Mouse (Mus musculus): ENCODE results near the gene Mef2d. TPM values are rescaled to one million over a fixed set of nuclear protein-coding genes. Genes with fewer than 3 reads are reported as not detected.

Mef2d gene
- 45.6 and 57.2 TPM in 2 replicates for polyA plus RNA-seq (2012; rRNA removed)

GRCm38 (mm10) chr3:88141787-88142523 is at the start of gene Mef2d:
Gene Mef2d (plus strand): TSS chr3:88142372.

Other genes starting within 250 kb of the Mef2d start
- gene Hdgf, start 236.1 kb upstream of the Mef2d start, polyA plus RNA-seq (2012; rRNA removed), result 150 and 157 TPM in 2 replicates
- gene Mrpl24, start 222.9 kb upstream of the Mef2d start, polyA plus RNA-seq (2012; rRNA removed), result 75.9 and 78.5 TPM in 2 replicates
- 21.5 and 21.7 TPM in 2 replicates for gene Isg20l2, start 212.1 kb upstream of the Mef2d start, polyA plus RNA-seq (2012; rRNA removed)
- gene Rrnad1, start 211.7 kb upstream of the Mef2d start, polyA plus RNA-seq (2012; rRNA removed), result 48.3 and 48.6 TPM in 2 replicates
- gene Crabp2, start 193.7 kb upstream of the Mef2d start, polyA plus RNA-seq (2012; rRNA removed), result 13.0 and 16.9 TPM in 2 replicates
- gene Nes, start 171.3 kb upstream of the Mef2d start, polyA plus RNA-seq (2012; rRNA removed), result 14.2 and 14.3 TPM in 2 replicates
- 121 and 130 TPM in 2 replicates for gene Bcan, start 142.1 kb upstream of the Mef2d start, polyA plus RNA-seq (2012; rRNA removed)
- gene Hapln2, start 114.8 kb upstream of the Mef2d start, polyA plus RNA-seq (2012; rRNA removed), result 0.70 and 0.87 TPM in 2 replicates
- 13.5 and 16.7 TPM in 2 replicates for gene Gpatch4, start 99.3 kb upstream of the Mef2d start, polyA plus RNA-seq (2012; rRNA removed)
- 82.0 and 87.5 TPM in 2 replicates for gene Naxe, start 83.9 kb upstream of the Mef2d start, polyA plus RNA-seq (2012; rRNA removed)
- gene Ttc24, start 64.1 kb upstream of the Mef2d start, polyA plus RNA-seq (2012; rRNA removed), result not detected in 2 replicates
- gene Iqgap3, start 60.4 kb upstream of the Mef2d start, polyA plus RNA-seq (2012; rRNA removed), result 4.9 and 5.1 TPM in 2 replicates
- gene Rhbg, start 112.3 kb downstream of the Mef2d start, polyA plus RNA-seq (2012; rRNA removed), result 0.06 and 0.17 TPM in 2 replicates
- 0.14 TPM in 1 of 2 replicates, not detected in the other for gene Gm38392, start 144.8 kb downstream of the Mef2d start, polyA plus RNA-seq (2012; rRNA removed)
- gene Tsacc, start 154.6 kb downstream of the Mef2d start, polyA plus RNA-seq (2012; rRNA removed), result 4.0 and 6.2 TPM in 2 replicates
- 313 and 317 TPM in 2 replicates for gene Cct3, start 154.7 kb downstream of the Mef2d start, polyA plus RNA-seq (2012; rRNA removed)
- 54.1 and 56.2 TPM in 2 replicates for gene Glmp, start 182.7 kb downstream of the Mef2d start, polyA plus RNA-seq (2012; rRNA removed)
- gene Tmem79, start 193.8 kb downstream of the Mef2d start, polyA plus RNA-seq (2012; rRNA removed), result 0.82 and 0.94 TPM in 2 replicates
- 90.2 and 90.7 TPM in 2 replicates for gene Smg5, start 193.9 kb downstream of the Mef2d start, polyA plus RNA-seq (2012; rRNA removed)
- 3.1 and 3.4 TPM in 2 replicates for gene Paqr6, start 222.2 kb downstream of the Mef2d start, polyA plus RNA-seq (2012; rRNA removed)
- gene Bglap3, start 230.4 kb downstream of the Mef2d start, polyA plus RNA-seq (2012; rRNA removed), result 0.09 and 0.15 TPM in 2 replicates
- 1.0 and 7.1 TPM in 2 replicates for gene Bglap2, start 236.3 kb downstream of the Mef2d start, polyA plus RNA-seq (2012; rRNA removed)
- 0.56 and 7.4 TPM in 2 replicates for gene Bglap, start 242.1 kb downstream of the Mef2d start, polyA plus RNA-seq (2012; rRNA removed)

Data from central nervous system, embryonic 18 days (tissue).